Mouse (Mus musculus): Measurements from ENCODE around the gene D630023F18Rik.

DNA sequence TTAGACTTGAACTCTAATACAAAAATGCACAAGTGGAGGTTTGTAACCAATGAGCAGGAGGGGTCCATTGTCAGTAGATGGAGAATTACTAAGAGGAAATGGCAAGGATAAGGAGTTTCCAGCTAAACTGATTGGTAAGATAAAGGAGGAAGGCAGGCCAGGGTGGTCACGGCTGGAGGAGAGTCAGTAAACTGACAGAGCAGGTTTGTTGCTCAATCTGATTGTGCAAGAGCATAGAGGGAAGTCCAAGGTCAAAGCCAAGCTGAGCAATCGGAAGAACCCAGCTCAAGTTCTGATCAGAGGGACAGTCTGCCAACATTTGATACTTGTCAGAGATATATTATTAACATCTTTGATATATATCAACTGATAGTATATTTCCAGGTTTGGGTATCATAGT lies 32.6 kb downstream of the D630023F18Rik start:
- TF ChIP-seq NELFE (IDR thresholded peaks at IDR 0.05; ENCODE audit: low read depth, low read length) (no peak), E2F4 (IDR thresholded peaks at IDR 0.05; ENCODE audit: borderline replicate concordance, low read depth, low read length) (no peak), EP300 (IDR thresholded peaks at IDR 0.05; ENCODE audit: low read depth in 1 of 2, low read length in 2 of 2) (no peak), POLR2A (IDR thresholded peaks at IDR 0.05; ENCODE audit: control insufficient read depth in 1 of 2, insufficient read depth in 1 of 2, low read depth in 1 of 2, low read length in 2 of 2, poor library complexity in 1 of 2) (no peak), ZKSCAN1 (IDR thresholded peaks at IDR 0.05; ENCODE audit: low read depth, low read length) (no peak), POLR2AphosphoS2 (IDR thresholded peaks at IDR 0.05; ENCODE audit: low read length) (no peak), USF1 (IDR thresholded peaks at IDR 0.05; ENCODE audit: low read depth, low read length) (no peak), USF2 (IDR thresholded peaks at IDR 0.05; ENCODE audit: borderline replicate concordance in 1 of 2, insufficient read depth in 1 of 2, low read depth in 1 of 2, low read length in 2 of 2) (no peak)
